ENCODE assay signal across 8 mouse cellular contexts in the genomic region with DNA sequence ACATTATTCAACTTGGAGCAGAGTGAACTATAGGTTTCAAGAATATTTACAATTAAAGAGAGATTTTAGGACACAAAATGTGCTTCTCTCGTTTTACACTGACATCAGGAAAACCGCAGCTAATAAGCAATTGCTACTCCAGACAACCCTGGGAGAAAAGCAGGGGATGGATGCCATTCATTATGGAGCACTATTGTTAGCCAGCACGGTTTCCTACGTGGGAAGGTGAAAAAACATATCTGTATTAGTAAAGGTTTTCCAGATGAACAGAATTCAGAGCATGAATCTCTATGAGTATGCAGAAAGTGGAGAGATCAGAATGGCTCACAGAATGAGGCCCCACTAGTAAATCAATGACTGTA.
DNase-seq lines count a peak whose midpoint lies in the region; ATAC-seq and TF ChIP-seq lines count a peak whose summit lies in the region.
"Not testable (repeated sequence)": the region's sequence is repeated elsewhere in the genome, so short reads cannot be mapped to it uniquely, and the experiment has no call there.

No protein-coding gene starts in this region.

- H3K36me3 ChIP-seq in C2C12 (ENCODE audit: control insufficient read depth, insufficient read depth); hindbrain, embryonic 13.5 days; kidney, postnatal 0 days (ENCODE audit: insufficient read depth, low read length); liver, embryonic 14.5 days (replicated peaks; ENCODE audit: control insufficient read depth, insufficient read depth, low read depth); midbrain, embryonic 14.5 days (ENCODE audit: control insufficient read depth, insufficient read depth, low read length); spleen, adult 2 months (ENCODE audit: control insufficient read depth, insufficient read depth, low read length): not testable (repeated sequence)
- peaks cover 17% of the 10 kb centered on the region for H3K36me3 ChIP-seq in embryonic facial prominence, embryonic 13.5 days

- TF ChIP-seq CTCF in C2C12 (IDR thresholded peaks at IDR 0.05; ENCODE audit: control insufficient read depth, insufficient read depth, insufficient read length); gastrocnemius, adult 2 months (IDR thresholded peaks at IDR 0.05); kidney, postnatal 0 days (IDR thresholded peaks at IDR 0.05; ENCODE audit: low read depth); liver, embryonic 14.5 days (IDR thresholded peaks at IDR 0.05; ENCODE audit: low read depth); spleen, adult 2 months (IDR thresholded peaks at IDR 0.05; ENCODE audit: extremely low read depth, insufficient read depth, insufficient read length, insufficient replicate concordance): not testable (repeated sequence)

- 31% methylated on average over 4 of the region's 4 CpGs for WGBS in embryonic facial prominence, embryonic 13.5 days
- WGBS in hindbrain, embryonic 13.5 days = 20% methylated on average over 4 of the region's 4 CpGs
- 26% methylated on average over 4 of the region's 4 CpGs for WGBS in kidney, postnatal 0 days
- WGBS in liver, embryonic 14.5 days (ENCODE audit: insufficient replicate concordance) = 20% methylated on average over 4 of the region's 4 CpGs
- WGBS in midbrain, embryonic 14.5 days = 21% methylated on average over 4 of the region's 4 CpGs
- 28% methylated on average over 4 of the region's 4 CpGs for WGBS in spleen, adult 2 months

- H3K9me3 ChIP-seq in embryonic facial prominence, embryonic 13.5 days = peaks cover 12% of the 10 kb centered on the region
- not testable (repeated sequence) for H3K9me3 ChIP-seq in hindbrain, embryonic 13.5 days; kidney, postnatal 0 days (replicated peaks; ENCODE audit: low read length); liver, embryonic 14.5 days (ENCODE audit: control insufficient read depth, low read length); midbrain, embryonic 14.5 days (ENCODE audit: control insufficient read depth, low read length)

- H3K9ac ChIP-seq in embryonic facial prominence, embryonic 13.5 days = 0 out of 2 replicates have a peak overlapping the region, but pooled peaks have one; percentile 51
- H3K9ac ChIP-seq in hindbrain, embryonic 13.5 days = peak overlapping the region; percentile 63; the same call in 1 of the 2 replicates
- 0 out of 2 replicates have a peak overlapping the region, but pooled peaks have one; percentile 35 for H3K9ac ChIP-seq in kidney, postnatal 0 days (ENCODE audit: low read depth, low read length)
- peak overlapping the region; percentile 54; the same call in 1 of the 2 replicates for H3K9ac ChIP-seq in liver, embryonic 14.5 days (replicated peaks)
- H3K9ac ChIP-seq in midbrain, embryonic 14.5 days (replicated peaks; ENCODE audit: low read length) = peak overlapping the region; percentile 36; the same call in 1 of the 2 replicates

- H3K27ac ChIP-seq in embryonic facial prominence, embryonic 13.5 days; kidney, postnatal 0 days; liver, embryonic 14.5 days; spleen, adult 2 months (ENCODE audit: insufficient read depth, low read length): not testable (repeated sequence)
- H3K27ac ChIP-seq in gastrocnemius, adult 2 months = peak overlapping the region; percentile 75
- peak overlapping the region; percentile 63; the same call in 1 of the 2 replicates for H3K27ac ChIP-seq in hindbrain, embryonic 13.5 days
- H3K27ac ChIP-seq in midbrain, embryonic 14.5 days (replicated peaks; ENCODE audit: low read depth, low read length) = 0 out of 2 replicates have a peak overlapping the region, but pooled peaks have one; percentile 38

- H3K79me2 ChIP-seq in C2C12 (ENCODE audit: control insufficient read depth, insufficient read depth) = not testable (repeated sequence)

- H3K4me1 ChIP-seq in embryonic facial prominence, embryonic 13.5 days; hindbrain, embryonic 13.5 days (replicated peaks); kidney, postnatal 0 days (replicated peaks; ENCODE audit: insufficient read depth, low read length); liver, embryonic 14.5 days (replicated peaks; ENCODE audit: control insufficient read depth in 2 of 2, insufficient read depth in 2 of 2, low read length in 1 of 2); midbrain, embryonic 14.5 days (ENCODE audit: control insufficient read depth, insufficient read depth, low read length); spleen, adult 2 months (ENCODE audit: control insufficient read depth, insufficient read depth, insufficient read length): not testable (repeated sequence)

- H3K4me3 ChIP-seq in C2C12 (ENCODE audit: insufficient read depth, poor library complexity, severe bottlenecking) = peak overlapping the region; percentile 43
- H3K4me3 ChIP-seq in embryonic facial prominence, embryonic 13.5 days = peak overlapping the region; percentile 52
- H3K4me3 ChIP-seq in gastrocnemius, adult 2 months = peak overlapping the region; percentile 75
- peak overlapping the region; percentile 48 for H3K4me3 ChIP-seq in hindbrain, embryonic 13.5 days
- peak overlapping the region; percentile 36 for H3K4me3 ChIP-seq in kidney, postnatal 0 days (replicated peaks; ENCODE audit: low read depth, low read length)
- H3K4me3 ChIP-seq in liver, embryonic 14.5 days (ENCODE audit: insufficient read depth in 1 of 2, low read depth in 2 of 2, low read length in 2 of 2) = peak overlapping the region; percentile 47 to 70; a peak in 3 of 4 replicates
- peak overlapping the region; percentile 42 for H3K4me3 ChIP-seq in midbrain, embryonic 14.5 days (replicated peaks; ENCODE audit: low read depth, low read length)
- H3K4me3 ChIP-seq in spleen, adult 2 months (ENCODE audit: extremely low read depth, insufficient read depth, insufficient read length) = peak overlapping the region; percentile 61

- TF ChIP-seq EP300 in liver, embryonic 14.5 days (IDR thresholded peaks at IDR 0.05; ENCODE audit: low read depth) = not testable (repeated sequence)

- not testable (repeated sequence) for ATAC-seq in embryonic facial prominence, embryonic 13.5 days (ENCODE audit: insufficient number of reproducible peaks, insufficient read depth, low FRiP score, low TSS enrichment, low read depth); kidney, postnatal 0 days (replicated peaks; ENCODE audit: low FRiP score, low read depth); liver, embryonic 14.5 days (ENCODE audit: insufficient read depth)
- ATAC-seq in hindbrain, embryonic 13.5 days (ENCODE audit: low FRiP score) = peak; percentile 68
- ATAC-seq in midbrain, embryonic 14.5 days (ENCODE audit: low FRiP score, low TSS enrichment) = 0 out of 2 replicates have a peak, but pooled peaks have one; percentile 27

- H3K4me2 ChIP-seq in embryonic facial prominence, embryonic 13.5 days = peak overlapping the region; percentile 60
- peak overlapping the region; percentile 49 for H3K4me2 ChIP-seq in hindbrain, embryonic 13.5 days
- peak overlapping the region; percentile 47 for H3K4me2 ChIP-seq in kidney, postnatal 0 days (ENCODE audit: low read length)
- H3K4me2 ChIP-seq in liver, embryonic 14.5 days (ENCODE audit: low read depth) = peak overlapping the region; percentile 48
- peak overlapping the region; percentile 48 for H3K4me2 ChIP-seq in midbrain, embryonic 14.5 days (ENCODE audit: low read length)

- H3ac ChIP-seq in C2C12 (ENCODE audit: control insufficient read depth, insufficient read length, low read depth) = not testable (repeated sequence)

- H3K27me3 ChIP-seq in C2C12 (ENCODE audit: control insufficient read depth, insufficient read depth, insufficient read length); embryonic facial prominence, embryonic 13.5 days; hindbrain, embryonic 13.5 days; kidney, postnatal 0 days (ENCODE audit: insufficient read depth, low read length); liver, embryonic 14.5 days (ENCODE audit: control insufficient read depth, insufficient read depth, low read length); midbrain, embryonic 14.5 days (ENCODE audit: control insufficient read depth, insufficient read depth, low read length); spleen, adult 2 months (ENCODE audit: control insufficient read depth, insufficient read depth, low read length): not testable (repeated sequence)

- not testable (repeated sequence) for DNase-seq in gastrocnemius, adult 2 months; kidney, postnatal 0 days (ENCODE audit: low spot score); liver, embryonic 14.5 days (ENCODE audit: low read depth in 3 of 3, low spot score in 3 of 3); midbrain, embryonic 14.5 days; spleen, adult 2 months (ENCODE audit: low read depth in 1 of 2, low spot score in 2 of 2)

- intact Hi-C loops in gastrocnemius, adult 2 months (cut with DNase I) = not testable (repeated sequence)

- TF ChIP-seq POLR2A in spleen, adult 2 months (IDR thresholded peaks at IDR 0.05; ENCODE audit: low read depth, low read length) = not testable (repeated sequence)

- H3K79me3 ChIP-seq in C2C12 (ENCODE audit: low read depth) = not testable (repeated sequence)
